Comparison of ENCODE assay signal across 14 mouse cellular contexts in genomic region chr6:123004696-123005095, GRCm38 (mm10). TPM values are rescaled to one million over a fixed set of nuclear protein-coding genes. Genes with fewer than 3 reads are reported as not detected.
DNase-seq lines count a peak whose midpoint lies in the region; TF ChIP-seq lines count a peak whose summit lies in the region.
"Not testable (repeated sequence)": the region's sequence is repeated elsewhere in the genome, so short reads cannot be mapped to it uniquely, and the experiment has no call there.
"Had no signal": no experiment of that assay in that cellular context is flagged by ENCODE, and none has a peak within 500 bp of the region (broad histone marks: within the 10 kb centered on the region; RNA-seq: fewer than 3 reads in every experiment).

No protein-coding gene starts in this region.

- H3K9me3 ChIP-seq in ES-E14 (ENCODE audit: control insufficient read depth, insufficient read depth, low read depth, low read length), result not testable (repeated sequence)

- in situ Hi-C loops in ES-E14 (cut with MboI; ENCODE audit: low sequenced_read_pairs in 2 of 2, unreplicated experiment in 2 of 2), result not testable (repeated sequence)

- DNase-seq in ES-CJ7 (ENCODE audit: low read depth, low spot score), result peak; percentile 71
- not testable (repeated sequence) for DNase-seq in ES-E14 (ENCODE audit: low read depth, low spot score)
- peak; percentile 95 for DNase-seq in R1 (ENCODE audit: low read depth, low spot score)
- DNase-seq in ZHBTc4 (ENCODE audit: low read depth, low spot score), result peak; percentile 77

- H3K27ac ChIP-seq in ES-E14 (ENCODE audit: insufficient read depth, low read depth, low read length, poor library complexity, severe bottlenecking), result not testable (repeated sequence)

- H3K4me1 ChIP-seq in ES-E14 (ENCODE audit: control insufficient read depth in 2 of 2, insufficient read depth in 2 of 2, low read length in 2 of 2, poor library complexity in 1 of 2), result not testable (repeated sequence)

- not testable (repeated sequence) for H3K4me3 ChIP-seq in ES-E14 (ENCODE audit: insufficient read depth in 1 of 2, low read depth in 1 of 2, low read length in 2 of 2, poor library complexity in 1 of 2, severe bottlenecking in 1 of 2)

- not testable (repeated sequence) for H3K36me3 ChIP-seq in ES-E14 (ENCODE audit: control insufficient read depth, insufficient read depth, low read length, poor library complexity, severe bottlenecking)

- H3K9ac ChIP-seq in ES-E14 (ENCODE audit: insufficient read depth, low read depth, low read length, poor library complexity, severe bottlenecking), result not testable (repeated sequence)

TF ChIP-seq in ES-E14, 5 proteins besides CTCF, POLR2A, EP300 and RAD21:
- TF ChIP-seq MAFK (IDR thresholded peaks at IDR 0.05; ENCODE audit: insufficient read depth, low read depth, low read length), result peak; percentile 67

RNA-seq across cellular contexts. Expression of gene Clec4a4, which starts 14.5 kb away (rescaled TPM):
- not detected in 2 replicates for total RNA-seq in ES-E14 (2012; rRNA removed)
- total RNA-seq: adrenal gland, adult 18-20 months; adrenal gland, adult 2 months; adrenal gland, postnatal 10 days; adrenal gland, postnatal 14 days; adrenal gland, postnatal 25 days; adrenal gland, postnatal 36 days; adrenal gland, postnatal 4 days; CH12.LX; G1E; MEL had no signal

RNA-seq across cellular contexts. Expression of gene Clec4b1, which starts 45.1 kb away (rescaled TPM):
- total RNA-seq in ES-E14 (2012; rRNA removed), result not detected in 2 replicates
- total RNA-seq: adrenal gland, postnatal 14 days; adrenal gland, postnatal 4 days; CH12.LX; G1E; MEL had no signal

RNA-seq across cellular contexts. Expression of gene Clec4a3, which starts 52.4 kb away (rescaled TPM):
- total RNA-seq in ES-E14 (2012; rRNA removed), result not detected in 2 replicates
- total RNA-seq: CH12.LX, G1E, MEL had no signal
